8 mouse cellular contexts compared by ENCODE assay signal in the genomic region with DNA sequence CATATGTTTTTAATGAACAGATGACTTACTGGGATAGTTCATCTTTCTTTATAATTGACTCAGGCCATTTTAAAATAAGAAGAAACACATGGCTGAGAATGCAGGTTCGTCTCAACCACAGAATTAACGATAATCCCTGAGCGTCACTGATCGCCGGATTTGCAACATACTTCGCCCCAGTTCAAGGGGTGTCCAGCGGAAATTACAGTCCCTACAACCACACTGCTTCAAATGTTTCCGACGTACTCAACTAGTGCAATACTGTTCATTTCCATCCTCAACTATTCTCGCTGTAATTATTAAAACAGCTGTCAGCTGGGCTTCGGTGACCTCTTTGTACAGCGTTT. TPM values are rescaled to one million over a fixed set of nuclear protein-coding genes. Genes with fewer than 3 reads are reported as not detected.
DNase-seq lines count a peak whose midpoint lies in the region; ATAC-seq and TF ChIP-seq lines count a peak whose summit lies in the region.

No protein-coding gene starts in this region.

- no peaks in the 10 kb centered on the region for H3K9me3 ChIP-seq in embryonic facial prominence, embryonic 13.5 days
- H3K9me3 ChIP-seq in midbrain, embryonic 11.5 days (ENCODE audit: control insufficient read depth, low read length): no peaks in the 10 kb centered on the region

- H3K36me3 ChIP-seq in spleen, adult 2 months (ENCODE audit: control insufficient read depth, insufficient read depth, low read length): peaks cover 8% of the 10 kb centered on the region
- H3K36me3 ChIP-seq in embryonic facial prominence, embryonic 13.5 days: peaks cover 15% of the 10 kb centered on the region
- no peaks in the 10 kb centered on the region; the same call in 1 of the 2 replicates for H3K36me3 ChIP-seq in midbrain, embryonic 11.5 days (ENCODE audit: control insufficient read depth, insufficient read depth, low read length)

- peak overlapping the region; percentile 93 for H3K27ac ChIP-seq in spleen, adult 2 months (ENCODE audit: insufficient read depth, low read length)
- H3K27ac ChIP-seq in embryonic facial prominence, embryonic 13.5 days: peak overlapping the region; percentile 93; the same call in 1 of the 2 replicates
- peak overlapping the region; percentile 81 for H3K27ac ChIP-seq in midbrain, embryonic 11.5 days (ENCODE audit: low read depth, low read length)

- peak overlapping the region; percentile 85 for H3K9ac ChIP-seq in embryonic facial prominence, embryonic 13.5 days
- H3K9ac ChIP-seq in midbrain, embryonic 11.5 days (ENCODE audit: low read length): peak overlapping the region; percentile 74

- no peak for ATAC-seq in embryonic facial prominence, embryonic 13.5 days (ENCODE audit: insufficient number of reproducible peaks, insufficient read depth, low FRiP score, low TSS enrichment, low read depth)
- ATAC-seq in inflammation-experienced regulatory T-cells, adult 6 months: peak; percentile 15
- ATAC-seq in midbrain, embryonic 11.5 days (ENCODE audit: low FRiP score): no peak

- WGBS in spleen, adult 2 months: under 1% methylated on average over 12 of the region's 12 CpGs
- 2% methylated on average over 12 of the region's 12 CpGs for WGBS in embryonic facial prominence, embryonic 13.5 days
- 5% methylated on average over 12 of the region's 12 CpGs for WGBS in midbrain, embryonic 11.5 days

- no peak for TF ChIP-seq POLR2A in spleen, adult 2 months (IDR thresholded peaks at IDR 0.05; ENCODE audit: low read depth, low read length)

- H3K27me3 ChIP-seq in spleen, adult 2 months (ENCODE audit: control insufficient read depth, insufficient read depth, low read length): no peaks in the 10 kb centered on the region
- H3K27me3 ChIP-seq in embryonic facial prominence, embryonic 13.5 days: no peaks in the 10 kb centered on the region
- H3K27me3 ChIP-seq in midbrain, embryonic 11.5 days (ENCODE audit: control insufficient read depth, insufficient read depth, low read length): no peaks in the 10 kb centered on the region

- H3K4me3 ChIP-seq in spleen, adult 2 months (ENCODE audit: extremely low read depth, insufficient read depth, insufficient read length): peak overlapping the region; percentile 90
- peak overlapping the region; percentile 96 for H3K4me3 ChIP-seq in embryonic facial prominence, embryonic 13.5 days
- peak overlapping the region; percentile 95 for H3K4me3 ChIP-seq in midbrain, embryonic 11.5 days (ENCODE audit: low read depth, low read length)

- peaks cover 4% of the 10 kb centered on the region; the same call in 1 of the 2 replicates for H3K4me1 ChIP-seq in spleen, adult 2 months (ENCODE audit: control insufficient read depth, insufficient read depth, insufficient read length)
- peaks cover 30% of the 10 kb centered on the region for H3K4me1 ChIP-seq in embryonic facial prominence, embryonic 13.5 days
- H3K4me1 ChIP-seq in midbrain, embryonic 11.5 days (ENCODE audit: control insufficient read depth, insufficient read depth, low read length): peaks cover 12% of the 10 kb centered on the region; the same call in 1 of the 2 replicates

- peak overlapping the region; percentile 73 for H3K4me2 ChIP-seq in embryonic facial prominence, embryonic 13.5 days
- peak overlapping the region; percentile 84 for H3K4me2 ChIP-seq in midbrain, embryonic 11.5 days

- TF ChIP-seq CTCF in spleen, adult 2 months (IDR thresholded peaks at IDR 0.05; ENCODE audit: extremely low read depth, insufficient read depth, insufficient read length, insufficient replicate concordance): no peak

- DNase-seq in spleen, adult 2 months (ENCODE audit: low read depth in 1 of 2, low spot score in 2 of 2): peak in 1 of 2 experiments; percentile 5
- no peak for DNase-seq in spleen, adult 18-20 months
- peak; percentile 90 for DNase-seq in midbrain, embryonic 11.5 days (ENCODE audit: low spot score, missing footprints)
- no peak for DNase-seq in urinary bladder, adult 2 months (ENCODE audit: low spot score)
- no peak for DNase-seq in thymus, postnatal 36 days
- DNase-seq in right cerebral cortex, postnatal 10 days (ENCODE audit: low spot score in 2 of 2): no peak

RNA-seq across cellular contexts. Expression of a gene that starts 1.1 kb away (rescaled TPM):
- 3.5 and 3.9 TPM in 2 replicates for polyA plus RNA-seq in spleen, adult 2 months (2012; rRNA removed)
- polyA plus RNA-seq in embryonic facial prominence, embryonic 13.5 days (2015; fragmentation: Nextera tagmentation; extraction: Ambion mirVana): 41.4 and 45.9 TPM in 2 replicates
- polyA plus RNA-seq in inflammation-experienced regulatory T-cells, adult 6 months (2017; shearing (Covaris generic)): 100 to 1,000 TPM in 2 of 3 experiments, 10 to 100 TPM in 1; 95.5 to 175 (median 163) TPM
- 32.7 and 36.3 TPM in 2 replicates for polyA plus RNA-seq in midbrain, embryonic 11.5 days (2014; fragmentation: Nextera tagmentation; extraction: Ambion mirVana)
- 21.7 and 21.9 TPM in 2 replicates for polyA plus RNA-seq in urinary bladder, adult 2 months (2012; rRNA removed)

RNA-seq across cellular contexts. Expression of a gene that starts 25.6 kb away (rescaled TPM):
- 15.3 and 16.4 TPM in 2 replicates for polyA plus RNA-seq in spleen, adult 2 months (2012; rRNA removed)
- polyA plus RNA-seq in embryonic facial prominence, embryonic 13.5 days (2015; fragmentation: Nextera tagmentation; extraction: Ambion mirVana): 306 and 311 TPM in 2 replicates
- polyA plus RNA-seq in inflammation-experienced regulatory T-cells, adult 6 months (2017; shearing (Covaris generic)): 100 to 1,000 TPM; 224 to 258 (median 256) TPM
- 333 and 347 TPM in 2 replicates for polyA plus RNA-seq in midbrain, embryonic 11.5 days (2014; fragmentation: Nextera tagmentation; extraction: Ambion mirVana)
- polyA plus RNA-seq in urinary bladder, adult 2 months (2012; rRNA removed): 137 and 145 TPM in 2 replicates

RNA-seq across cellular contexts. Expression of a gene that starts 35.5 kb away (rescaled TPM):
- polyA plus RNA-seq in spleen, adult 2 months (2012; rRNA removed): 36.3 and 43.7 TPM in 2 replicates
- 42.9 and 45.6 TPM in 2 replicates for polyA plus RNA-seq in embryonic facial prominence, embryonic 13.5 days (2015; fragmentation: Nextera tagmentation; extraction: Ambion mirVana)
- polyA plus RNA-seq in inflammation-experienced regulatory T-cells, adult 6 months (2017; shearing (Covaris generic)): 10 to 100 TPM; 32.2 to 42.5 (median 32.9) TPM
- polyA plus RNA-seq in midbrain, embryonic 11.5 days (2014; fragmentation: Nextera tagmentation; extraction: Ambion mirVana): 28.5 and 30.8 TPM in 2 replicates
- polyA plus RNA-seq in urinary bladder, adult 2 months (2012; rRNA removed): 31.8 and 33.4 TPM in 2 replicates

RNA-seq across cellular contexts. Expression of a gene that starts 47.5 kb away (rescaled TPM):
- polyA plus RNA-seq in spleen, adult 2 months (2012; rRNA removed): 6.7 and 7.3 TPM in 2 replicates
- 23.0 and 23.8 TPM in 2 replicates for polyA plus RNA-seq in embryonic facial prominence, embryonic 13.5 days (2015; fragmentation: Nextera tagmentation; extraction: Ambion mirVana)
- 10 to 100 TPM; 13.0 to 16.8 (median 14.9) TPM for polyA plus RNA-seq in inflammation-experienced regulatory T-cells, adult 6 months (2017; shearing (Covaris generic))
- 13.4 and 15.7 TPM in 2 replicates for polyA plus RNA-seq in midbrain, embryonic 11.5 days (2014; fragmentation: Nextera tagmentation; extraction: Ambion mirVana)
- polyA plus RNA-seq in urinary bladder, adult 2 months (2012; rRNA removed): 5.2 and 5.9 TPM in 2 replicates
